Mouse (Mus musculus) ES-E14 (cell line): ENCODE measurements at regions not wholly inside any gene's neighbourhood (a gene's known extent, or its start where the extent isn't known, plus 50 kb on each side); places are given as distances from the start of the nearest gene placed in this dataset.

Experiments
- MAFK ChIP-seq: IDR thresholded peaks from 2 replicates; pipeline ENCODE4 v1.6.1; 2014; ENCODE audit warnings: mild to moderate bottlenecking, low read depth, low read length, inconsistent platforms; ENCODE audit not compliant: insufficient read depth
- ZNF384 ChIP-seq: IDR thresholded peaks from 2 replicates; pipeline ENCODE4 v1.6.1; 2012; ENCODE audit warnings: low read depth, low read length, inconsistent platforms

DNA sequence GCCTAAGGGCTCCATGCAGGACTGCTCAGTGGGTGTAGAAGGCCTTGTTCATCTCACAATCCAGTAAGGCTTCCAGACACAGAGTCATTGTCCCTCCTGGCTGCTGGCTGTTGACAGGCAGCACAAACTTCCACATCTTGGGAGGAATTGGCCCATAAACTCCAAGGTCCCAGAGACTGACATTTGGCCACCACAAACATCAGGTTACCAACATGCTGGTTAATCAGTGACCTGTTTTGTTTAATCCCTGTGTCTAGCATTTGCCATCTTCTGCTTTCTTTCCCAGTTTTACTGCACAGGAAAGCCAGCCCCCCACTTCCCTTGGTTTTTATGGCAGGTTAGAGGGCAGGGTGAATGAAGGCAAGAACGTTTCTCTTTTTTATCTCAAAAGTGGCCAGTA, 80.5 kb downstream of the Gm12689 start:
- no peak for TF ChIP-seq ZNF384
- no peak for TF ChIP-seq MAFK
